Mouse (Mus musculus) heart, postnatal 0 days (tissue): ENCODE measurements around the gene Slc39a11.

ENCODE experiments used
- CTCF ChIP-seq: IDR thresholded peaks from 2 replicates; pipeline ENCODE4 v1.5.1; 2016; ENCODE audit warnings: antibody characterized with exemption, control low read depth, low read depth
- EP300 ChIP-seq: IDR thresholded peaks from 2 replicates; pipeline ENCODE4 v1.6.1; 2016; ENCODE audit warnings: antibody characterized with exemption, low read depth

DNA sequence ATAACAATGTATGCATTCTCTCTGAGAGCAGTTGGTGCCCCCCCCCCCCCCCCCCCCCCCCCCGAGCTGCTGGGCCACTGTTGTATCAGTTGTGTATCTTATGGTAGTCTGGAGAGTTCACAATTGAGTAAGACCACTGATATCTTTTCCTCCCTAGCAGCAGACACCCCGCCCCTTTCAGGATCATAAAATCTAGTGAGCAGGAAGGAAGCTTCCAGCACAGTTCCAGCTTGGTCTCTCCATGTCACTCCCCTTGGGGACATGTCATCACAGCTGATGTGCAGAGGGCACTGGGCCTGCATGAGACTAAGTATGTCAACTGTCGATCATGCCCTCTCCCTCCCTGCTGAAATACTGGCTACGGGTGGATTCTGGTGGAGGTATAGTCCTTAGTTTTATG is 225.1 kb downstream of the Slc39a11 start:
- TF ChIP-seq CTCF: no peak
- no peak for TF ChIP-seq EP300
